8 mouse cellular contexts compared by ENCODE assay signal in the genomic region with DNA sequence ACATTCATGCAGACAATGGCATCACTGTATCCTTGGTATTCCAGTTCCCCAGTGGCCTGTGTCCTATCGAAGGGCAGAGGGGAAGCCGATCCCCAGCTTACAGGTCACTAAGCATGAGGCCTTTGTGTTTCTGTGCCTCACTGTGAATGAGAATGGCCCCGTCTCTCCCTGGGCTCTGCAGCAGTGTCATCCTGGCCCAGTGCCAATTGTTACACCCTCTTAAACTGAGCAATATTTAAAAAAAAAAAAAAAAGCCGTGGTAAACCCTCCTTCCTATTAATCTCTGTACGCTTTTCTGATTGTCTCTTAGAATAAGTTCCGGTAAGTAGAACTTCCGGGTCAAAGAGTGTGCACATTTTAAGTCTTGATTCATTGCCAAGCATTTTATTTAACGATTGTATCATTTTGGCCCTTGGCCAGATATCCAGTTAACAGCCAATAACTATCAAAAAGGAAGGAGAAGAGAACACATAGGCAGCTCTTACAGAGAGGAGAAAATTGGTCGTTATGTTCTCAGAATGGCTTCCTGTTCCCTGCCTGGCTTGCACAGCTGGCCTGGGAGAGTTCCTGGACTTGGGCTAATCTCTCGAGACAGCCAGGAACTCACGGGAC.
DNase-seq lines count a peak whose midpoint lies in the region; ATAC-seq lines count a peak whose summit lies in the region.
"Had no signal": no experiment of that assay in that cellular context is flagged by ENCODE, and none has a peak within 500 bp of the region (broad histone marks: within the 10 kb centered on the region; RNA-seq: fewer than 3 reads in every experiment).

No protein-coding gene starts in this region.

- peak; percentile 50 for DNase-seq in urinary bladder, postnatal 25 days (ENCODE audit: low spot score)
- no peak for DNase-seq in urinary bladder, adult 2 months (ENCODE audit: low spot score)
- peak; percentile 21 for DNase-seq in forebrain, embryonic 10.5 days (ENCODE audit: extremely low spot score, low spot score)
- DNase-seq in heart, postnatal 14 days, result peak; percentile 60 to 75
- peak; percentile 51 to 70 for DNase-seq in kidney, postnatal 4 days
- no peak for DNase-seq in spleen, adult 18-20 months

- H3K4me2 ChIP-seq in neural tube, embryonic 15.5 days, result no peak overlapping the region
- H3K4me2 ChIP-seq: liver, embryonic 15.5 days had no signal

- ATAC-seq in neural tube, embryonic 15.5 days (ENCODE audit: low FRiP score), result peak; percentile 43; the same call in 1 of the 2 replicates

- H3K4me3 ChIP-seq in forebrain, embryonic 10.5 days, result no peak overlapping the region
- no peak overlapping the region for H3K4me3 ChIP-seq in neural tube, embryonic 15.5 days (replicated peaks)
- H3K4me3 ChIP-seq: liver, embryonic 15.5 days had no signal

- H3K27me3 ChIP-seq in forebrain, embryonic 10.5 days (ENCODE audit: poor library complexity, severe bottlenecking), result no peaks in the 10 kb centered on the region
- no peaks in the 10 kb centered on the region for H3K27me3 ChIP-seq in neural tube, embryonic 15.5 days (replicated peaks)
- H3K27me3 ChIP-seq: liver, embryonic 15.5 days had no signal

- H3K9ac ChIP-seq in neural tube, embryonic 15.5 days (replicated peaks), result no peak overlapping the region
- H3K9ac ChIP-seq: liver, embryonic 15.5 days had no signal

- peaks cover 28% of the 10 kb centered on the region for H3K4me1 ChIP-seq in forebrain, embryonic 10.5 days
- peaks cover 12% of the 10 kb centered on the region for H3K4me1 ChIP-seq in neural tube, embryonic 15.5 days

- 51% methylated on average over 11 of the region's 11 CpGs for WGBS in forebrain, embryonic 10.5 days
- 17% methylated on average over 11 of the region's 11 CpGs for WGBS in neural tube, embryonic 15.5 days

- peak overlapping the region; percentile 44; the same call in 1 of the 2 replicates for H3K27ac ChIP-seq in forebrain, embryonic 10.5 days
- peak overlapping the region; percentile 20; the same call in 1 of the 2 replicates for H3K27ac ChIP-seq in neural tube, embryonic 15.5 days (replicated peaks)
- H3K27ac ChIP-seq: liver, embryonic 15.5 days had no signal

- intact Hi-C loops in heart, postnatal 14 days (cut with DNase I), result loop anchor here (5.0 kb wide), 1 partner anchor 48 kb away; no protein-coding TSS in a partner anchor

- peaks cover 87% of the 10 kb centered on the region for H3K36me3 ChIP-seq in forebrain, embryonic 10.5 days (replicated peaks)
- H3K36me3 ChIP-seq in neural tube, embryonic 15.5 days, result peaks cover 23% of the 10 kb centered on the region
- H3K36me3 ChIP-seq: liver, embryonic 15.5 days had no signal

- H3K9me3 ChIP-seq in forebrain, embryonic 10.5 days, result no peaks in the 10 kb centered on the region
- H3K9me3 ChIP-seq in neural tube, embryonic 15.5 days (replicated peaks), result no peaks in the 10 kb centered on the region
- H3K9me3 ChIP-seq: liver, embryonic 15.5 days had no signal

Comparison
In these comparisons a context has a peak if more than half of its experiments do, and no peak if none do; other contexts are left out.
1. DNase-seq: peak in urinary bladder, postnatal 25 days (single experiment), forebrain, embryonic 10.5 days (single experiment), heart, postnatal 14 days (2 of 2) and kidney, postnatal 4 days (2 of 2); none in urinary bladder, adult 2 months (single experiment) and spleen, adult 18-20 months (0 of 2).